Mouse (Mus musculus): ENCODE results near the gene Mfsd11. TPM values are rescaled to one million over a fixed set of nuclear protein-coding genes. Genes with fewer than 3 reads are reported as not detected.

Gene Mfsd11
- total and polyA plus RNA-seq, 3 experiments = 25.4 to 25.7 TPM; not detected in 1

GRCm38 (mm10) chr11:116893532-116894442 lies 41.5 kb downstream of the Mfsd11 start:
- H3K27ac ChIP-seq (ENCODE audit: control insufficient read depth, low read depth, low read length) = no peak overlapping the region
- no peak for TF ChIP-seq BHLHE40 (IDR thresholded peaks at IDR 0.05; ENCODE audit: borderline replicate concordance, low read depth, low read length)
- no peak for TF ChIP-seq ZKSCAN1 (IDR thresholded peaks at IDR 0.05; ENCODE audit: low read depth, low read length)
- TF ChIP-seq SIN3A (IDR thresholded peaks at IDR 0.05; ENCODE audit: low read length) = no peak
- TF ChIP-seq JUND (IDR thresholded peaks at IDR 0.05; ENCODE audit: low read depth, low read length) = no peak
- H3K4me3 ChIP-seq (ENCODE audit: control insufficient read depth in 1 of 2, insufficient read depth in 1 of 2, low read depth in 2 of 2, low read length in 2 of 2) = no peak overlapping the region
- H3K27me3 ChIP-seq (ENCODE audit: control insufficient read depth in 1 of 2, insufficient read depth in 2 of 2, low read length in 2 of 2) = no peaks in the 10 kb centered on the region; a peak in 2 of 4 replicates
- no peaks in the 10 kb centered on the region for H3K4me1 ChIP-seq (ENCODE audit: control insufficient read depth in 1 of 2, insufficient read depth in 2 of 2, low read length in 2 of 2)
- DNase-seq (ENCODE audit: low read depth, low spot score) = peak; percentile 11
- H3K79me2 ChIP-seq (ENCODE audit: control insufficient read depth, insufficient read depth, low read length, poor library complexity) = no peaks in the 10 kb centered on the region
- H3K36me3 ChIP-seq (ENCODE audit: control insufficient read depth in 1 of 2, insufficient read depth in 2 of 2, low read length in 2 of 2) = no peaks in the 10 kb centered on the region
- H3K9ac ChIP-seq (ENCODE audit: control insufficient read depth, low read depth, low read length, poor library complexity, severe bottlenecking) = no peak overlapping the region
- no peaks in the 10 kb centered on the region for H3K9me3 ChIP-seq (replicated peaks; ENCODE audit: insufficient read depth, low read length)

- H3K9ac ChIP-seq (ENCODE audit: control insufficient read depth, low read depth, low read length, poor library complexity, severe bottlenecking) = no peak overlapping the region
- H3K79me2 ChIP-seq (ENCODE audit: control insufficient read depth, insufficient read depth, low read length, poor library complexity) = no peaks in the 10 kb centered on the region
- H3K4me3 ChIP-seq (ENCODE audit: control insufficient read depth in 1 of 2, insufficient read depth in 1 of 2, low read depth in 2 of 2, low read length in 2 of 2) = no peak overlapping the region
- no peak for TF ChIP-seq TCF12 (IDR thresholded peaks at IDR 0.05; ENCODE audit: low read depth, low read length)
- no peak for TF ChIP-seq MAX (IDR thresholded peaks at IDR 0.05; ENCODE audit: low read length)
- no peak for TF ChIP-seq GATA1 (IDR thresholded peaks at IDR 0.05; ENCODE audit: low read depth, low read length)
- no peak for TF ChIP-seq USF2 (IDR thresholded peaks at IDR 0.05; ENCODE audit: borderline replicate concordance in 1 of 2, insufficient read depth in 1 of 2, low read depth in 1 of 2, low read length in 2 of 2)
- no peak for TF ChIP-seq MXI1 (IDR thresholded peaks at IDR 0.05; ENCODE audit: low read depth, low read length)
- no peak for TF ChIP-seq MYC (IDR thresholded peaks at IDR 0.05; ENCODE audit: low read depth, low read length)
- TF ChIP-seq TBP (IDR thresholded peaks at IDR 0.05; ENCODE audit: low read depth, low read length) = no peak
- TF ChIP-seq MAFK (IDR thresholded peaks at IDR 0.05; ENCODE audit: borderline replicate concordance, low read depth, low read length) = no peak
- TF ChIP-seq RCOR1 (IDR thresholded peaks at IDR 0.05; ENCODE audit: low read depth, low read length) = no peak
- no peak for TF ChIP-seq POLR2A (IDR thresholded peaks at IDR 0.05; ENCODE audit: control insufficient read depth in 1 of 2, insufficient read depth in 1 of 2, low read depth in 1 of 2, low read length in 2 of 2, poor library complexity in 1 of 2)
- DNase-seq (ENCODE audit: low read depth, low spot score) = no peak
- H3K36me3 ChIP-seq (ENCODE audit: control insufficient read depth in 1 of 2, insufficient read depth in 2 of 2, low read length in 2 of 2) = no peaks in the 10 kb centered on the region
- no peaks in the 10 kb centered on the region for H3K4me1 ChIP-seq (ENCODE audit: control insufficient read depth in 1 of 2, insufficient read depth in 2 of 2, low read length in 2 of 2)
- no peaks in the 10 kb centered on the region; a peak in 2 of 4 replicates for H3K27me3 ChIP-seq (ENCODE audit: control insufficient read depth in 1 of 2, insufficient read depth in 2 of 2, low read length in 2 of 2)
- no peak overlapping the region for H3K27ac ChIP-seq (ENCODE audit: control insufficient read depth, low read depth, low read length)
- no peaks in the 10 kb centered on the region for H3K9me3 ChIP-seq (replicated peaks; ENCODE audit: insufficient read depth, low read length)
Measured at GRCm38 (mm10) chr11:116895402-116895801, 43.2 kb downstream of the Mfsd11 start.
